Comparison of ENCODE assay signal across 8 mouse cellular contexts in the genomic region with DNA sequence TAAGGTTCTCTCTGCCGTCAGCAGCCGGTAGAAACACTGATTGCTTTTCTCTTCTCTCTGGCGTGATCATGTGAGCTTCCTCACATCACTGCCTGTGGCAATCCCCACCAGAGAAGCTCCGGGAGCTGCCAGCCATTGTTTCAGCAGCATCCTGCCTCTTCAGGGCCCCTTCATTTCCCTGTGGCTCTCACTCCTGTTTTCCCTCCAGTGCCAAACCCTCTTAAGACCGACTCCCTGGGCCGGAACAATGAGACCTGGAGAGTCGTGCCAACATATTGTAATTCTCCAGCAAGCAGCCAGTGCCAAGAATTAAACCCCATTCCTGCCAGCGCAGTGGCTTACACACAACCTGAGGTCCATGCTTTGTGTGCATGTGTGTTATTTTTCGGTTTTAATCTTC.
DNase-seq lines count a peak whose midpoint lies in the region; ATAC-seq and TF ChIP-seq lines count a peak whose summit lies in the region.

No protein-coding gene starts in this region.

- intact Hi-C loops in heart, adult 2 months (cut with DNase I): no loop called here

- peaks cover 3% of the 10 kb centered on the region; the same call in 1 of the 2 replicates for H3K36me3 ChIP-seq in forebrain, embryonic 10.5 days (replicated peaks)
- H3K36me3 ChIP-seq in limb, embryonic 14.5 days (ENCODE audit: control insufficient read depth, insufficient read depth, low read length): no peaks in the 10 kb centered on the region
- H3K36me3 ChIP-seq in heart, adult 2 months (ENCODE audit: control insufficient read depth, insufficient read depth, low read length): no peaks in the 10 kb centered on the region

- TF ChIP-seq POLR2A in limb, embryonic 14.5 days (IDR thresholded peaks at IDR 0.05; ENCODE audit: borderline replicate concordance, extremely low read depth, insufficient read depth, insufficient read length): no peak
- TF ChIP-seq POLR2A in heart, adult 2 months (IDR thresholded peaks at IDR 0.05; ENCODE audit: insufficient read depth, low read depth, low read length): no peak

- ATAC-seq in limb, embryonic 14.5 days (ENCODE audit: low FRiP score, low read depth): no peak

- peak; percentile 21 for DNase-seq in ovary, adult 18-20 months (ENCODE audit: low spot score)
- no peak for DNase-seq in ovary, postnatal 14 days (ENCODE audit: low spot score)
- no peak for DNase-seq in forebrain, embryonic 10.5 days (ENCODE audit: extremely low spot score, low spot score)
- DNase-seq in limb, embryonic 14.5 days (ENCODE audit: low spot score): no peak
- peak; percentile 62 for DNase-seq in retina, postnatal 1 day
- DNase-seq in adrenal gland, postnatal 36 days: no peak
- DNase-seq in adrenal gland, adult 8-10 months: no peak
- no peak for DNase-seq in heart, adult 2 months

- 0 out of 2 replicates have a peak, but pooled peaks cover under 1% of the 10 kb centered on the region for H3K27me3 ChIP-seq in forebrain, embryonic 10.5 days (ENCODE audit: poor library complexity, severe bottlenecking)
- no peaks in the 10 kb centered on the region for H3K27me3 ChIP-seq in limb, embryonic 14.5 days (ENCODE audit: control insufficient read depth, insufficient read depth, low read length)
- H3K27me3 ChIP-seq in heart, adult 2 months (ENCODE audit: control insufficient read depth, insufficient read depth, low read length): no peaks in the 10 kb centered on the region

- peaks cover 57% of the 10 kb centered on the region for H3K4me1 ChIP-seq in forebrain, embryonic 10.5 days
- H3K4me1 ChIP-seq in limb, embryonic 14.5 days (ENCODE audit: control insufficient read depth, insufficient read depth, low read length): peaks cover 23% of the 10 kb centered on the region
- no peaks in the 10 kb centered on the region; the same call in none of the 2 replicates for H3K4me1 ChIP-seq in heart, adult 2 months (ENCODE audit: control insufficient read depth, insufficient read depth, low read length)

- 34% methylated on average over 9 of the region's 9 CpGs for WGBS in forebrain, embryonic 10.5 days
- WGBS in limb, embryonic 14.5 days: 62% methylated on average over 9 of the region's 9 CpGs
- 23% methylated on average over 9 of the region's 9 CpGs for WGBS in heart, adult 2 months

- H3K4me3 ChIP-seq in forebrain, embryonic 10.5 days: no peak overlapping the region
- no peak overlapping the region for H3K4me3 ChIP-seq in limb, embryonic 14.5 days (replicated peaks; ENCODE audit: low read length)
- H3K4me3 ChIP-seq in heart, adult 2 months: no peak overlapping the region

- H3K79me2 ChIP-seq in heart, adult 2 months (replicated peaks; ENCODE audit: control insufficient read depth, insufficient read depth, low read length): no peaks in the 10 kb centered on the region

- peak overlapping the region; percentile 76 for H3K27ac ChIP-seq in forebrain, embryonic 10.5 days
- H3K27ac ChIP-seq in limb, embryonic 14.5 days (replicated peaks; ENCODE audit: low read depth, low read length): 0 out of 2 replicates have a peak overlapping the region, but pooled peaks have one; percentile 3
- no peak overlapping the region for H3K27ac ChIP-seq in heart, adult 2 months

- no peaks in the 10 kb centered on the region for H3K9me3 ChIP-seq in forebrain, embryonic 10.5 days
- H3K9me3 ChIP-seq in limb, embryonic 14.5 days (ENCODE audit: control insufficient read depth, low read length): no peaks in the 10 kb centered on the region

- no peak overlapping the region for H3K9ac ChIP-seq in limb, embryonic 14.5 days (ENCODE audit: low read depth, low read length, severe bottlenecking)
- H3K9ac ChIP-seq in heart, adult 2 months (ENCODE audit: low read depth, low read length): no peak overlapping the region

- H3K4me2 ChIP-seq in limb, embryonic 14.5 days (replicated peaks; ENCODE audit: low read depth, low read length, severe bottlenecking): no peak overlapping the region

- no peak for TF ChIP-seq EP300 in heart, adult 2 months (IDR thresholded peaks at IDR 0.05; ENCODE audit: insufficient read depth, low read depth, low read length)

- TF ChIP-seq CTCF in heart, adult 2 months (IDR thresholded peaks at IDR 0.05): no peak

Comparison
In these comparisons a context has a peak if more than half of its experiments do, and no peak if none do; other contexts are left out.
1. DNase-seq: peak in ovary, adult 18-20 months (single experiment) and retina, postnatal 1 day (single experiment); none in ovary, postnatal 14 days (single experiment), forebrain, embryonic 10.5 days (single experiment), limb, embryonic 14.5 days (single experiment), adrenal gland, postnatal 36 days (0 of 2), adrenal gland, adult 8-10 months (single experiment) and heart, adult 2 months (0 of 2).